Mouse (Mus musculus) E14TG2a.4 (cell line): ENCODE results near the gene Son.

ENCODE experiments used
- H3K27me3 ChIP-seq: 2 replicates; pipeline ENCODE4 v1.6.1; 2014; ENCODE audit warnings: low read length, control low read depth; ENCODE audit not compliant: insufficient read depth
- H3K36me3 ChIP-seq: 2 replicates; pipeline ENCODE4 v1.6.1; 2014; ENCODE audit warnings: low read length, control low read depth; ENCODE audit not compliant: insufficient read depth
- H3K4me1 ChIP-seq: replicated peaks from 2 replicates; pipeline ENCODE4 v1.6.1; 2014; ENCODE audit warnings: low read depth, low read length, control low read depth
- H3K4me3 ChIP-seq: replicated peaks from 2 replicates; pipeline ENCODE4 v1.5.1; 2014; ENCODE audit warnings: mild to moderate bottlenecking, low read length
- H3K9me3 ChIP-seq: 2 replicates; pipeline ENCODE4 v1.6.1; 2014; ENCODE audit warnings: low read length, control low read depth
- CTCF ChIP-seq: conservative IDR thresholded peaks from 2 replicates; pipeline ENCODE4 v1.5.1; 2014; ENCODE audit warnings: low read length
- NANOG ChIP-seq: IDR thresholded peaks from 2 replicates; pipeline ENCODE4 v1.6.1; 2014; ENCODE audit warnings: borderline replicate concordance, low read length, mixed read lengths
- POU5F1 ChIP-seq: IDR thresholded peaks from 2 replicates; pipeline ENCODE4 v1.6.1; 2014; ENCODE audit warnings: low read length, borderline replicate concordance

Gene Son

DNA sequence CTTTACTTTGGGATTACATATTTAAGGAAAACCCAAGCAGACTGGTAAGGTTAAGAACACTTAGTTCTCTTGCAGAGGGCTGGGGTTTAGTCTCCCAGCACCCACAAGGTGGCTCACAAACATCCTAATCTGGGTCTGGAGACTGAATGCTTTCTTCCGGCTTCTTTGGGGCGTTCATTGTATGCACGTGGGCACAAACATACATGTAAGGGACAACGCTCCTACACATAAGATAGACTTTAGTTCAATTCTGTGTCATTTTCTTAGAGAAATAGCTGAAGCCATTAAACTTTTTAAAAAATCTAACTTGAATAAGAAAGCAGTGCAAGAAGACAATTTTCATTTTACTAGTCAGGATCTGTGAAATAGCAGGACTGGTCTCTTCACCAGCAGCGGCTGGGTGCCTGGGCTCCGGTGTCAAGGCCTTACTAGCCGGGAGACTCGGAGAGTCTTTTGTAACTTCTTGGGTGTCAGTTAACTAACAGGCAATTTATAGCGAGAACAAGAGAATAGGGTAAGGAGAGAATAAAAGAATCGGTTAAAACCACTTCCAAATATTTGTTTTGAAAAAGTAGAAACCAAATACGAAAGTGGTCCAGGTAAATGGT lies 1.2 kb upstream of the Son start:
- Histone ChIP-seq H3K4me3 (peak overlapping the region; percentile 94), H3K27me3 (no peaks in the 10 kb centered on the region), H3K4me1 (peaks cover 52% of the 10 kb centered on the region), H3K9me3 (no peaks in the 10 kb centered on the region), H3K36me3 (peaks cover 47% of the 10 kb centered on the region)
- TF ChIP-seq POU5F1, result no peak
- no peak for TF ChIP-seq NANOG
- no peak for TF ChIP-seq CTCF

- TF ChIP-seq POU5F1 (no peak), NANOG (no peak), CTCF (no peak)
- peak within 1 kb of the TSS; percentile 94 for H3K4me3 ChIP-seq
- peaks cover 47% of the 10 kb centered on the region for H3K36me3 ChIP-seq
Measured at GRCm38 (mm10) chr16:91646681-91647419, 456 bp upstream of the Son start, which contains the start of gene Gart. Gene Gart (minus strand): TSS chr16:91646952.

DNA sequence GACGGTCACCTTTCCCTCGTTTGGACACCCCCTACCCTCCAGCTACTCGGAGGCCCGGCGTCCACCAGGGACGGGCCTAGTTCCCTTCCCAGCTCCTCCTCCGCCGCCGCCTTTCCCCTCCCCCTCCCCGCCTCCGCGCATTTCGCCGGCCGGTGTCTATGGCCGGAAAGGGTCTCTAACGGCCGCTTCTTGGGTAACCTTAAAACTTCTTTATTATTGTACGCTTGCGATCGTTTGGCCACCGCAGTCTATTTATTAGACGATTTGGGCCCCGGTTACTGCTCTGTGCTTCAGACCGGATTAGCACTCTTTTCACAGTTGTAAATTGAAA lies 879 bp downstream of the Son start:
- Histone ChIP-seq H3K36me3 (peaks cover 47% of the 10 kb centered on the region), H3K4me1 (peaks cover 52% of the 10 kb centered on the region), H3K27me3 (no peaks in the 10 kb centered on the region), H3K9me3 (no peaks in the 10 kb centered on the region), H3K4me3 (peak overlapping the region; percentile 94)
- TF ChIP-seq POU5F1 (no peak), NANOG (no peak), CTCF (no peak)

More at GRCm38 (mm10) chr16:91646681-91647419, 456 bp upstream of the Son start, which contains the start of gene Gart:
- H3K27me3 ChIP-seq, result no peaks in the 10 kb centered on the region
- no peaks in the 10 kb centered on the region for H3K9me3 ChIP-seq
- H3K4me1 ChIP-seq, result peaks cover 58% of the 10 kb centered on the region

GRCm38 (mm10) chr16:91649246-91649645 lies 1.9 kb downstream of the Son start:
- Histone ChIP-seq H3K4me3 (peak overlapping the region; percentile 94), H3K27me3 (no peaks in the 10 kb centered on the region), H3K36me3 (peaks cover 47% of the 10 kb centered on the region), H3K9me3 (no peaks in the 10 kb centered on the region), H3K4me1 (peaks cover 41% of the 10 kb centered on the region)
- TF ChIP-seq CTCF, result no peak
- no peak for TF ChIP-seq NANOG
- TF ChIP-seq POU5F1, result no peak

DNA sequence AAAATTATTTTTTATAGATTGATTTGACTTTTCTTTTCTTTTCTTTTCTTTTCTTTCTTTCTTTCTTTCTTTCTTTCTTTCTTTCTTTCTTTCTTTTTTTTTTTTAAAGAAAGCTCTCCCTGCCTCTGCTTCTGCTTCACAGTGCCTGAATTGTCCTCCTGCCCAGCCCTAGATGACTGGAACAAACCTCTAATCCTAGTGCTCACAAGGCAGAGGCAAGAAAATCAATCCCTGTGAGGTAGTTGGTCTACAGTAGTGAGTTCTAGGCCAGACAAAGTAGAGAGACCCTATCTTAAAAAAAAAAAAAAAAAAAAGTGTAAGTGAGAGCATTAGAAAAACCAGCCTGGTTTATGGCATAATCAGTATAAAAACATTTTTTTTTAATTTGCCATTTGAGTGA lies 2.5 kb downstream of the Son start:
- no peaks in the 10 kb centered on the region for H3K9me3 ChIP-seq
- peak overlapping the region; percentile 21; the same call in 1 of the 2 replicates for H3K4me3 ChIP-seq
- H3K36me3 ChIP-seq, result peaks cover 47% of the 10 kb centered on the region
- no peak for TF ChIP-seq NANOG
- no peak for TF ChIP-seq CTCF
- TF ChIP-seq POU5F1, result no peak
- H3K27me3 ChIP-seq, result no peaks in the 10 kb centered on the region
- H3K4me1 ChIP-seq, result peaks cover 38% of the 10 kb centered on the region

- Histone ChIP-seq H3K36me3 (peaks cover 69% of the 10 kb centered on the region), H3K4me1 (peaks cover 46% of the 10 kb centered on the region), H3K9me3 (no peaks in the 10 kb centered on the region), H3K4me3 (0 out of 2 replicates have a peak overlapping the region, but pooled peaks have one; percentile 7), H3K27me3 (no peaks in the 10 kb centered on the region)
- TF ChIP-seq NANOG, result no peak
- no peak for TF ChIP-seq CTCF
- TF ChIP-seq POU5F1, result no peak
Measured at GRCm38 (mm10) chr16:91652191-91652590, 4.9 kb downstream of the Son start.

- H3K9me3 ChIP-seq, result no peaks in the 10 kb centered on the region
- no peak overlapping the region for H3K4me3 ChIP-seq
- H3K36me3 ChIP-seq, result peaks cover 96% of the 10 kb centered on the region
- TF ChIP-seq NANOG (no peak), POU5F1 (no peak), CTCF (no peak)
- peaks cover 57% of the 10 kb centered on the region for H3K4me1 ChIP-seq
- H3K27me3 ChIP-seq, result no peaks in the 10 kb centered on the region
Measured at GRCm38 (mm10) chr16:91655285-91655684, 8.0 kb downstream of the Son start.

- no peak for TF ChIP-seq NANOG
- no peak for TF ChIP-seq POU5F1
- no peak for TF ChIP-seq CTCF
- Histone ChIP-seq H3K4me1 (peaks cover 56% of the 10 kb centered on the region), H3K36me3 (peaks cover 100% of the 10 kb centered on the region), H3K4me3 (no peak overlapping the region), H3K9me3 (no peaks in the 10 kb centered on the region), H3K27me3 (no peaks in the 10 kb centered on the region)
Measured at GRCm38 (mm10) chr16:91657285-91657684, 10.0 kb downstream of the Son start.
